In the genomic region with DNA sequence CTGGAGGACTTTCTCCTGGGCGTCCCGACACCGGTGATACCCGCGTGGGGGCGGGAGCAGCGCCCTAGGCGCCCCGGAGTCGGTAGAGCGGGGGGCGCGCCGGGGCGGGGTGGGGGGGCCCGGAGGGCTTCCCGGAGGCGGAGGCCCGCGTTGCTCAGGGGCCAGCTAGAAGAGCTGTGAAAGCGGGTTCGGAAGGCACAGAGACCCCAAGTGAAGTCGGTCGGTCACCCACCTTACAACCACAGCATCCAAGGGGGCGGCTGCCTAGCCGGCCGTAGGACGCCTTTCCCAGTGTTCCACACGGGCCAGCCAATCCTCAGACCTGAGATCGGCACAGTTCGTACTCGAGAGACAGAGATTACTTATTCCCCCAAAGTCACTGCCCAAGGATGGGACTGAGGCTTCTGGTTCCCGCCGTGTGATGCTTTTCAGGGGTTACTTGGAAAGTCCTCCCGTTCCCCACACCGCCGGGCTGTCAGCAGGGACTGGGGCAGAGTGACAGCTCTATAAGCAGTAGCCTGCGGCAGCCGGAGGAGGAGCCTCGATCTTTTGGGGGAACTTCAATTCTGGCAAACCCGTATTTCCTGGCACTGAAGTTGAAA, we compare ENCODE assay signal across 8 mouse cellular contexts. TPM values are rescaled to one million over a fixed set of nuclear protein-coding genes. Genes with fewer than 3 reads are reported as not detected.
DNase-seq lines count a peak whose midpoint lies in the region; ATAC-seq lines count a peak whose summit lies in the region.

No protein-coding gene starts in this region.

- peak; percentile 88 for DNase-seq in 416B (ENCODE audit: low read depth)
- DNase-seq in adrenal gland, postnatal 36 days: peak; percentile 65 to 70
- DNase-seq in heart, embryonic 10.5 days (ENCODE audit: low spot score): peak; percentile 88
- peak; percentile 74 for DNase-seq in liver, embryonic 11.5 days (ENCODE audit: low spot score)
- DNase-seq in spleen, postnatal 4 days (ENCODE audit: low spot score in 2 of 2): peak; percentile 70 to 84

- H3K4me3 ChIP-seq in embryonic facial prominence, embryonic 13.5 days: peak overlapping the region; percentile 94
- H3K4me3 ChIP-seq in heart, embryonic 10.5 days: peak overlapping the region; percentile 100
- H3K4me3 ChIP-seq in kidney, embryonic 14.5 days (ENCODE audit: low read length): peak overlapping the region; percentile 98
- H3K4me3 ChIP-seq in liver, embryonic 11.5 days (ENCODE audit: low read depth, low read length): peak overlapping the region; percentile 84

- H3K36me3 ChIP-seq in embryonic facial prominence, embryonic 13.5 days: peaks cover 21% of the 10 kb centered on the region
- peaks cover 29% of the 10 kb centered on the region for H3K36me3 ChIP-seq in heart, embryonic 10.5 days
- peaks cover 22% of the 10 kb centered on the region for H3K36me3 ChIP-seq in kidney, embryonic 14.5 days (ENCODE audit: control insufficient read depth, insufficient read depth, low read length)
- peaks cover 6% of the 10 kb centered on the region; the same call in 1 of the 2 replicates for H3K36me3 ChIP-seq in liver, embryonic 11.5 days (ENCODE audit: control insufficient read depth, insufficient read depth, low read length)

- under 1% methylated on average over 41 of the region's 41 CpGs for WGBS in embryonic facial prominence, embryonic 13.5 days
- WGBS in heart, embryonic 10.5 days: 1% methylated on average over 41 of the region's 41 CpGs
- 1% methylated on average over 39 of the region's 41 CpGs for WGBS in kidney, embryonic 14.5 days
- under 1% methylated on average over 41 of the region's 41 CpGs for WGBS in liver, embryonic 11.5 days

- no peaks in the 10 kb centered on the region for H3K9me3 ChIP-seq in embryonic facial prominence, embryonic 13.5 days
- H3K9me3 ChIP-seq in heart, embryonic 10.5 days: no peaks in the 10 kb centered on the region
- H3K9me3 ChIP-seq in kidney, embryonic 14.5 days (ENCODE audit: control insufficient read depth, low read length): 0 out of 2 replicates have a peak, but pooled peaks cover 3% of the 10 kb centered on the region
- no peaks in the 10 kb centered on the region for H3K9me3 ChIP-seq in liver, embryonic 11.5 days (ENCODE audit: control insufficient read depth, low read length)

- no peaks in the 10 kb centered on the region for H3K27me3 ChIP-seq in embryonic facial prominence, embryonic 13.5 days
- H3K27me3 ChIP-seq in heart, embryonic 10.5 days (ENCODE audit: insufficient read depth, poor library complexity, severe bottlenecking): no peaks in the 10 kb centered on the region
- H3K27me3 ChIP-seq in kidney, embryonic 14.5 days (ENCODE audit: control insufficient read depth, insufficient read depth, low read length): no peaks in the 10 kb centered on the region
- H3K27me3 ChIP-seq in liver, embryonic 11.5 days (replicated peaks; ENCODE audit: control insufficient read depth, insufficient read depth, low read length): no peaks in the 10 kb centered on the region

- H3K9ac ChIP-seq in embryonic facial prominence, embryonic 13.5 days: peak overlapping the region; percentile 98
- H3K9ac ChIP-seq in kidney, embryonic 14.5 days (ENCODE audit: low read depth, low read length): peak overlapping the region; percentile 98
- H3K9ac ChIP-seq in liver, embryonic 11.5 days (ENCODE audit: low read depth, low read length): peak overlapping the region; percentile 96

- ATAC-seq in embryonic facial prominence, embryonic 13.5 days (ENCODE audit: insufficient number of reproducible peaks, insufficient read depth, low FRiP score, low TSS enrichment, low read depth): peak; percentile 17; the same call in 1 of the 2 replicates
- peak; percentile 50 for ATAC-seq in kidney, embryonic 14.5 days (ENCODE audit: low FRiP score, low TSS enrichment)
- peak; percentile 56 for ATAC-seq in liver, embryonic 11.5 days (replicated peaks; ENCODE audit: low FRiP score)
- peak; percentile 41 for ATAC-seq in monocyte, adult 5-6 weeks (replicated peaks; ENCODE audit: insufficient number of reproducible peaks, low FRiP score, low TSS enrichment, poor library complexity, severe bottlenecking)

- peak overlapping the region; percentile 71 for H3K4me2 ChIP-seq in embryonic facial prominence, embryonic 13.5 days
- peak overlapping the region; percentile 71 for H3K4me2 ChIP-seq in kidney, embryonic 14.5 days (replicated peaks; ENCODE audit: low read depth, low read length)
- peak overlapping the region; percentile 78 for H3K4me2 ChIP-seq in liver, embryonic 11.5 days

- H3K4me1 ChIP-seq in embryonic facial prominence, embryonic 13.5 days: peaks cover 20% of the 10 kb centered on the region
- peaks cover 7% of the 10 kb centered on the region for H3K4me1 ChIP-seq in heart, embryonic 10.5 days
- H3K4me1 ChIP-seq in kidney, embryonic 14.5 days (ENCODE audit: control insufficient read depth, insufficient read depth, low read length): peaks cover 15% of the 10 kb centered on the region
- H3K4me1 ChIP-seq in liver, embryonic 11.5 days (replicated peaks; ENCODE audit: control insufficient read depth, insufficient read depth, low read length): peaks cover 15% of the 10 kb centered on the region

- H3K27ac ChIP-seq in embryonic facial prominence, embryonic 13.5 days: peak overlapping the region; percentile 95
- H3K27ac ChIP-seq in heart, embryonic 10.5 days: peak overlapping the region; percentile 99
- H3K27ac ChIP-seq in kidney, embryonic 14.5 days (ENCODE audit: low read depth, low read length): peak overlapping the region; percentile 89
- peak overlapping the region; percentile 83 for H3K27ac ChIP-seq in liver, embryonic 11.5 days (ENCODE audit: low read depth, low read length)

RNA-seq across cellular contexts. Expression of a gene that starts 0.8 kb away (rescaled TPM):
- total RNA-seq in adrenal gland, postnatal 36 days (2021): 10 to 100 TPM; 17.5 to 20.3 TPM
- polyA plus RNA-seq in embryonic facial prominence, embryonic 13.5 days (2015; fragmentation: Nextera tagmentation; extraction: Ambion mirVana): 63.7 and 65.3 TPM in 2 replicates
- 35.6 and 44.5 TPM in 2 replicates for polyA plus RNA-seq in heart, embryonic 10.5 days (2016; fragmentation: Nextera tagmentation; extraction: Ambion mirVana)
- 60.7 and 62.9 TPM in 2 replicates for polyA plus RNA-seq in kidney, embryonic 14.5 days (2014; fragmentation: Nextera tagmentation; extraction: Ambion mirVana)
- polyA plus RNA-seq in liver, embryonic 11.5 days (2014; fragmentation: Nextera tagmentation; extraction: Ambion mirVana): 42.9 and 48.1 TPM in 2 replicates
- total RNA-seq in monocyte, adult 5-6 weeks (2017): 29.7 to 47.0 TPM (median 31.9 TPM) in 3 replicates

RNA-seq across cellular contexts. Expression of a gene that starts 29.9 kb away (rescaled TPM):
- 10 to 100 TPM; 37.5 to 38.3 TPM for total RNA-seq in adrenal gland, postnatal 36 days (2021)
- 22.6 and 26.6 TPM in 2 replicates for polyA plus RNA-seq in embryonic facial prominence, embryonic 13.5 days (2015; fragmentation: Nextera tagmentation; extraction: Ambion mirVana)
- polyA plus RNA-seq in heart, embryonic 10.5 days (2016; fragmentation: Nextera tagmentation; extraction: Ambion mirVana): 11.9 and 12.7 TPM in 2 replicates
- polyA plus RNA-seq in kidney, embryonic 14.5 days (2014; fragmentation: Nextera tagmentation; extraction: Ambion mirVana): 10.7 and 20.0 TPM in 2 replicates
- 8.0 and 8.8 TPM in 2 replicates for polyA plus RNA-seq in liver, embryonic 11.5 days (2014; fragmentation: Nextera tagmentation; extraction: Ambion mirVana)
- total RNA-seq in monocyte, adult 5-6 weeks (2017): 18.9 to 52.6 TPM (median 22.9 TPM) in 3 replicates

Comparison
In these comparisons a context has a peak if more than half of its experiments do, and no peak if none do; other contexts are left out.
1. Peak in every context shown above with its lines: DNase-seq, ATAC-seq, H3K4me3 ChIP-seq and H3K27ac ChIP-seq.